Mouse (Mus musculus): Measurements from ENCODE around the gene Gm14569. TPM values are rescaled to one million over a fixed set of nuclear protein-coding genes. Genes with fewer than 3 reads are reported as not detected.

Gm14569 gene
- not detected in 2 replicates for polyA plus RNA-seq (2015; fragmentation: Nextera tagmentation; extraction: Ambion mirVana)

GRCm38 (mm10) chrX:36491730-36492129 is at the start of gene Gm14569:
Gene Gm14569 (minus strand): TSS chrX:36491830.
- no peak within 1 kb of the TSS for H3K4me2 ChIP-seq (ENCODE audit: low read depth, low read length)
- H3K9ac ChIP-seq (ENCODE audit: low read length) = no peak within 1 kb of the TSS
- no peak for ATAC-seq (ENCODE audit: insufficient read depth, low FRiP score)
- no peak within 1 kb of the TSS for H3K27ac ChIP-seq (ENCODE audit: low read length)
- no peaks in the 10 kb centered on the region for H3K9me3 ChIP-seq (replicated peaks; ENCODE audit: control insufficient read depth, low read length)
- H3K36me3 ChIP-seq (ENCODE audit: control insufficient read depth, insufficient read depth, low read length) = no peaks in the 10 kb centered on the region
- H3K4me1 ChIP-seq (ENCODE audit: control insufficient read depth, insufficient read depth, low read length) = no peaks in the 10 kb centered on the region
- no peaks in the 10 kb centered on the region for H3K27me3 ChIP-seq (ENCODE audit: control insufficient read depth, insufficient read depth, low read length)
- 90% methylated on average over 4 of the region's 4 CpGs for WGBS
- no peak within 1 kb of the TSS for H3K4me3 ChIP-seq (replicated peaks; ENCODE audit: low read length)

GRCm38 (mm10) chrX:36534514-36534913 is 42.9 kb upstream of the Gm14569 start:
- H3K4me3 ChIP-seq (replicated peaks; ENCODE audit: low read length) = no peak overlapping the region
- no peak overlapping the region for H3K27ac ChIP-seq (ENCODE audit: low read length)
- 6% methylated on average over 4 of the region's 4 CpGs for WGBS
- H3K4me2 ChIP-seq (ENCODE audit: low read depth, low read length) = no peak overlapping the region
- ATAC-seq (ENCODE audit: insufficient read depth, low FRiP score) = no peak
- no peaks in the 10 kb centered on the region for H3K27me3 ChIP-seq (ENCODE audit: control insufficient read depth, insufficient read depth, low read length)
- H3K36me3 ChIP-seq (ENCODE audit: control insufficient read depth, insufficient read depth, low read length) = no peaks in the 10 kb centered on the region
- H3K9me3 ChIP-seq (replicated peaks; ENCODE audit: control insufficient read depth, low read length) = no peaks in the 10 kb centered on the region
- H3K4me1 ChIP-seq (ENCODE audit: control insufficient read depth, insufficient read depth, low read length) = no peaks in the 10 kb centered on the region
- H3K9ac ChIP-seq (ENCODE audit: low read length) = no peak overlapping the region

DNA sequence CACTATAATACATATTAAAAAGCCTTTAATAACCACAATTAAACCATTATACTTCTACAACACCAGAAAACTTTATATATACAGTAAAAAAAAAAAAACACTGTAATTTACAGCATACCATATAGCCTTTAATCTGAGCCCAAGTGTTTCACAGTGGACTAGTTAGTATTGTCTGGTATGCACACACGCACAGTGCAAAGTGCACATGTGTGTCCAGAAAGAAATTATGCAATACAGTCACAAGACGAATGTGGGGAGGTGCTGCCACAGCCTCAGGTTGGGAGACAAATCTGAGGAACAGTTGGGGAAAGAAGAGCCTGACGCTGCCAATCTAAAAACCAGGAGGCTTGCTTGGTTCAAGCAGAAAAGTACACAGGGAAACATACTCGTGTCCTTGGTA is 42.1 kb upstream of the Gm14569 start:
- no peak overlapping the region for H3K4me3 ChIP-seq (replicated peaks; ENCODE audit: low read length)
- no peaks in the 10 kb centered on the region for H3K27me3 ChIP-seq (ENCODE audit: control insufficient read depth, insufficient read depth, low read length)
- H3K4me2 ChIP-seq (ENCODE audit: low read depth, low read length) = no peak overlapping the region
- no peaks in the 10 kb centered on the region for H3K4me1 ChIP-seq (ENCODE audit: control insufficient read depth, insufficient read depth, low read length)
- no peak overlapping the region for H3K9ac ChIP-seq (ENCODE audit: low read length)
- WGBS = 64% methylated on average over 4 of the region's 4 CpGs
- no peak overlapping the region for H3K27ac ChIP-seq (ENCODE audit: low read length)
- no peaks in the 10 kb centered on the region for H3K36me3 ChIP-seq (ENCODE audit: control insufficient read depth, insufficient read depth, low read length)
- H3K9me3 ChIP-seq (replicated peaks; ENCODE audit: control insufficient read depth, low read length) = no peaks in the 10 kb centered on the region
- ATAC-seq (ENCODE audit: insufficient read depth, low FRiP score) = no peak

- H3K4me3 ChIP-seq (replicated peaks; ENCODE audit: low read length) = no peak overlapping the region
- H3K4me1 ChIP-seq (ENCODE audit: control insufficient read depth, insufficient read depth, low read length) = no peaks in the 10 kb centered on the region
- H3K27ac ChIP-seq (ENCODE audit: low read length) = no peak overlapping the region
- H3K36me3 ChIP-seq (ENCODE audit: control insufficient read depth, insufficient read depth, low read length) = no peaks in the 10 kb centered on the region
- no peak for ATAC-seq (ENCODE audit: insufficient read depth, low FRiP score)
- H3K4me2 ChIP-seq (ENCODE audit: low read depth, low read length) = no peak overlapping the region
- H3K9ac ChIP-seq (ENCODE audit: low read length) = no peak overlapping the region
- H3K27me3 ChIP-seq (ENCODE audit: control insufficient read depth, insufficient read depth, low read length) = no peaks in the 10 kb centered on the region
- WGBS = 69% methylated on average over 5 of the region's 5 CpGs
- H3K9me3 ChIP-seq (replicated peaks; ENCODE audit: control insufficient read depth, low read length) = no peaks in the 10 kb centered on the region
Observed at GRCm38 (mm10) chrX:36530251-36530650, 38.6 kb upstream of the Gm14569 start.

DNA sequence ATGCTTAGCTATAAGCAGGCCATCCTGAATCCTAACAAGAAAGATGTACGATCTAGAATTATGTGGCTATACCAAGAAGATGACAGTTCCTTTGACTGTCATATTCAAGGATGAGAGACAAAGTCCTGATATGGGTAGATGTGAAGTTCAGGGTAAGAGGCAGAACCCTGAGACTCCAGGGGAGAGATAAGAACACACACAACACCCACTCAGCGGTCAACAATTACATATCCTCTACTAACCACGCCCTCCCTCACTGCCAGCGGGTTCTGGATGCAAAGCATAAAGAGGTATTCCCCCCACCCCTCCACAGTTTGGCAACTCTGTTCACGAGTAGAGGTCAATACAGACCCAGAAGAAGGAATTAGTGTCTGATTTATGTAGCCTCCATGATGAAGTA is 32.1 kb upstream of the Gm14569 start:
- Histone ChIP-seq H3K4me3 (replicated peaks; ENCODE audit: low read length) (no peak overlapping the region), H3K27me3 (ENCODE audit: control insufficient read depth, insufficient read depth, low read length) (no peaks in the 10 kb centered on the region), H3K36me3 (ENCODE audit: control insufficient read depth, insufficient read depth, low read length) (no peaks in the 10 kb centered on the region), H3K9me3 (replicated peaks; ENCODE audit: control insufficient read depth, low read length) (no peaks in the 10 kb centered on the region), H3K4me1 (ENCODE audit: control insufficient read depth, insufficient read depth, low read length) (no peaks in the 10 kb centered on the region), H3K9ac (ENCODE audit: low read length) (no peak overlapping the region), H3K4me2 (ENCODE audit: low read depth, low read length) (no peak overlapping the region), H3K27ac (ENCODE audit: low read length) (no peak overlapping the region)
- ATAC-seq (ENCODE audit: insufficient read depth, low FRiP score) = no peak
- 58% methylated on average over 5 of the region's 5 CpGs for WGBS

DNA sequence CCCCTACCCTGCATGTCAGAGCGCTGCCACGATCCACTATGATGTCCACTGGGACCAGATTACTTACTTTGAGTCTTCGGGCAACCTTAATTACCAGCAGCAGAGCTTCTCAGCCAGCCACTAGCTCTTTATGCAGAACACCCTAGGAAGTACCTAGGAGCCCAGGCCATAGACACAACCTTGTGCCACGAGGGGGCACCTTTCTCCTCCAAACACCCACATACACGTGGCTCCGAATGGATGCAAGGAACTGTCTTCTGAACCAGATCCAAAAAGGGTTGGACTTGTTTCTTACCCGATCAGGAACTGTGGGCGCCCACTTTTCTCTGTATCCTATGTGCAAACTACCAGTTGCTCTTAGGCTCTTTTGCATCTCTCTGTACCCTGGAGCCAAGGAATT is 22.1 kb upstream of the Gm14569 start:
- no peaks in the 10 kb centered on the region for H3K36me3 ChIP-seq (ENCODE audit: control insufficient read depth, insufficient read depth, low read length)
- no peaks in the 10 kb centered on the region for H3K27me3 ChIP-seq (ENCODE audit: control insufficient read depth, insufficient read depth, low read length)
- H3K9ac ChIP-seq (ENCODE audit: low read length) = no peak overlapping the region
- WGBS = 49% methylated on average over 8 of the region's 8 CpGs
- H3K9me3 ChIP-seq (replicated peaks; ENCODE audit: control insufficient read depth, low read length) = no peaks in the 10 kb centered on the region
- no peaks in the 10 kb centered on the region for H3K4me1 ChIP-seq (ENCODE audit: control insufficient read depth, insufficient read depth, low read length)
- ATAC-seq (ENCODE audit: insufficient read depth, low FRiP score) = no peak
- no peak overlapping the region for H3K4me3 ChIP-seq (replicated peaks; ENCODE audit: low read length)
- no peak overlapping the region for H3K4me2 ChIP-seq (ENCODE audit: low read depth, low read length)
- H3K27ac ChIP-seq (ENCODE audit: low read length) = no peak overlapping the region

DNA sequence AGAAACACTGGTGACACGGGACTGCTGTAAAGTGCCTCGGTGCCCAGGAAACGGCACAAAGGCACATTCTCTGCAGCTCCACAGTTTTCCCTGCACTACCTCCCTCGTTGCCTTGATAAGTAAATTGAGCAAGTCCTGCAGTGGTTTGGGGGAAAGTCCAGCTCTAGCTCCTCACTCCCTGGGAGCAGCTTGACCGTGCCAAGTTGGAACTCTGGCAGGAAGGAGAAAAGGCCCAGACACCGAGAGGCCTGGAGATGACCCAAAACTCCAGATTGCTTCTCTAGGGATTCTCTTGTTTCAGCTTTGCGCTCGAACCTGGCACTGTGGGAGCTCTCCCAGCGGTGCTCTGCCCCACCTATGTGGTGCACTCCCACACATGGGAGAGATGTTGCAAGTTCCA is 21.6 kb upstream of the Gm14569 start:
- no peak overlapping the region for H3K9ac ChIP-seq (ENCODE audit: low read length)
- 60% methylated on average over 9 of the region's 9 CpGs for WGBS

GRCm38 (mm10) chrX:36506863-36507262 is 15.2 kb upstream of the Gm14569 start:
- Histone ChIP-seq H3K27me3 (ENCODE audit: control insufficient read depth, insufficient read depth, low read length) (no peaks in the 10 kb centered on the region), H3K9me3 (replicated peaks; ENCODE audit: control insufficient read depth, low read length) (no peaks in the 10 kb centered on the region), H3K27ac (ENCODE audit: low read length) (no peak overlapping the region), H3K4me1 (ENCODE audit: control insufficient read depth, insufficient read depth, low read length) (no peaks in the 10 kb centered on the region), H3K4me2 (ENCODE audit: low read depth, low read length) (no peak overlapping the region), H3K9ac (ENCODE audit: low read length) (no peak overlapping the region), H3K36me3 (ENCODE audit: control insufficient read depth, insufficient read depth, low read length) (no peaks in the 10 kb centered on the region), H3K4me3 (replicated peaks; ENCODE audit: low read length) (no peak overlapping the region)
- 43% methylated on average over 6 of the region's 6 CpGs for WGBS
- no peak for ATAC-seq (ENCODE audit: insufficient read depth, low FRiP score)

More for the DNA sequence above, 21.6 kb upstream of the Gm14569 start:
- Histone ChIP-seq H3K27ac (ENCODE audit: low read length) (no peak overlapping the region), H3K4me2 (ENCODE audit: low read depth, low read length) (no peak overlapping the region), H3K9me3 (replicated peaks; ENCODE audit: control insufficient read depth, low read length) (no peaks in the 10 kb centered on the region), H3K4me1 (ENCODE audit: control insufficient read depth, insufficient read depth, low read length) (no peaks in the 10 kb centered on the region), H3K4me3 (replicated peaks; ENCODE audit: low read length) (no peak overlapping the region), H3K27me3 (ENCODE audit: control insufficient read depth, insufficient read depth, low read length) (no peaks in the 10 kb centered on the region), H3K36me3 (ENCODE audit: control insufficient read depth, insufficient read depth, low read length) (no peaks in the 10 kb centered on the region)
- ATAC-seq (ENCODE audit: insufficient read depth, low FRiP score) = no peak

GRCm38 (mm10) chrX:36489506-36489905 is 2.1 kb downstream of the Gm14569 start:
- WGBS = 19% methylated on average over 3 of the region's 3 CpGs
- H3K4me1 ChIP-seq (ENCODE audit: control insufficient read depth, insufficient read depth, low read length) = no peaks in the 10 kb centered on the region
- H3K4me2 ChIP-seq (ENCODE audit: low read depth, low read length) = no peak overlapping the region
- no peak for ATAC-seq (ENCODE audit: insufficient read depth, low FRiP score)
- H3K9ac ChIP-seq (ENCODE audit: low read length) = no peak overlapping the region
- H3K9me3 ChIP-seq (replicated peaks; ENCODE audit: control insufficient read depth, low read length) = no peaks in the 10 kb centered on the region
- H3K4me3 ChIP-seq (replicated peaks; ENCODE audit: low read length) = no peak overlapping the region
- H3K36me3 ChIP-seq (ENCODE audit: control insufficient read depth, insufficient read depth, low read length) = no peaks in the 10 kb centered on the region
- no peaks in the 10 kb centered on the region for H3K27me3 ChIP-seq (ENCODE audit: control insufficient read depth, insufficient read depth, low read length)
- H3K27ac ChIP-seq (ENCODE audit: low read length) = no peak overlapping the region

- H3K4me2 ChIP-seq (ENCODE audit: low read depth, low read length) = no peak overlapping the region
- WGBS = 36% methylated on average over 7 of the region's 7 CpGs
- no peaks in the 10 kb centered on the region for H3K9me3 ChIP-seq (replicated peaks; ENCODE audit: control insufficient read depth, low read length)
- H3K36me3 ChIP-seq (ENCODE audit: control insufficient read depth, insufficient read depth, low read length) = no peaks in the 10 kb centered on the region
- no peak overlapping the region for H3K4me3 ChIP-seq (replicated peaks; ENCODE audit: low read length)
- H3K27ac ChIP-seq (ENCODE audit: low read length) = no peak overlapping the region
- H3K4me1 ChIP-seq (ENCODE audit: control insufficient read depth, insufficient read depth, low read length) = no peaks in the 10 kb centered on the region
- ATAC-seq (ENCODE audit: insufficient read depth, low FRiP score) = no peak
- no peaks in the 10 kb centered on the region for H3K27me3 ChIP-seq (ENCODE audit: control insufficient read depth, insufficient read depth, low read length)
- H3K9ac ChIP-seq (ENCODE audit: low read length) = no peak overlapping the region
Observed at GRCm38 (mm10) chrX:36487996-36488395, 3.6 kb downstream of the Gm14569 start.

Measured in stomach, embryonic 16.5 days (tissue).